Mouse (Mus musculus): ENCODE results near the gene Pld2. TPM values are rescaled to one million over a fixed set of nuclear protein-coding genes. Genes with fewer than 3 reads are reported as not detected.
A peak's percentile ranks its signal among the peaks of the same experiment; 100 is the strongest.

The Pld2 gene
- total and polyA plus RNA-seq, 3 experiments, result 0.15 to 0.39 TPM; not detected in 1

GRCm38 (mm10) chr11:70524782-70525181, 15.1 kb upstream of the Pld2 start:
- DNase-seq (ENCODE audit: low read depth, low spot score), result no peak
- TF ChIP-seq ZKSCAN1 (IDR thresholded peaks at IDR 0.05; ENCODE audit: low read depth, low read length), result no peak
- no peak for TF ChIP-seq SMC3 (IDR thresholded peaks at IDR 0.05; ENCODE audit: low read depth, low read length)
- TF ChIP-seq CHD1 (IDR thresholded peaks at IDR 0.05; ENCODE audit: low read depth, low read length), result no peak
- no peak for TF ChIP-seq CTCF (IDR thresholded peaks at IDR 0.05 in 2 of 3, conservative IDR thresholded peaks at IDR 0.05 in 1 of 3; ENCODE audit: control insufficient read depth in 1 of 3, insufficient read depth in 1 of 3, low read depth in 2 of 3, low read length in 3 of 3, poor library complexity in 1 of 3, severe bottlenecking in 1 of 3)
- no peak for TF ChIP-seq MYC (IDR thresholded peaks at IDR 0.05; ENCODE audit: low read depth, low read length)
- no peak for TF ChIP-seq ZC3H11A (IDR thresholded peaks at IDR 0.05; ENCODE audit: low read depth, low read length)
- Histone ChIP-seq H3K36me3 (ENCODE audit: control insufficient read depth in 1 of 2, insufficient read depth in 2 of 2, low read length in 2 of 2) (peaks cover 3 to 5% of the 10 kb centered on the region in 2 experiments; a peak in 3 of 4 replicates), H3K4me3 (ENCODE audit: control insufficient read depth in 1 of 2, insufficient read depth in 1 of 2, low read depth in 2 of 2, low read length in 2 of 2) (peak overlapping the region; percentile 45 to 53), H3K4me1 (ENCODE audit: control insufficient read depth in 1 of 2, insufficient read depth in 2 of 2, low read length in 2 of 2) (peaks cover 0 to 7% of the 10 kb centered on the region in 2 experiments; a peak in 1 of 4 replicates), H3K27ac (ENCODE audit: control insufficient read depth, low read depth, low read length) (peak overlapping the region; percentile 36; the same call in 1 of the 2 replicates), H3K9me3 (replicated peaks; ENCODE audit: insufficient read depth, low read length) (no peaks in the 10 kb centered on the region), H3K9ac (ENCODE audit: control insufficient read depth, low read depth, low read length, poor library complexity, severe bottlenecking) (peak overlapping the region; percentile 62), H3K27me3 (ENCODE audit: control insufficient read depth in 1 of 2, insufficient read depth in 2 of 2, low read length in 2 of 2) (no peaks in the 10 kb centered on the region), H3K79me2 (ENCODE audit: control insufficient read depth, insufficient read depth, low read length, poor library complexity) (peaks cover 13% of the 10 kb centered on the region)

GRCm38 (mm10) chr11:70525184-70525678, 14.6 kb upstream of the Pld2 start, which contains the start of gene Psmb6:
Gene Psmb6 (plus strand): TSS chr11:70525367.
- Histone ChIP-seq H3K9ac (ENCODE audit: control insufficient read depth, low read depth, low read length, poor library complexity, severe bottlenecking) (peak within 1 kb of the TSS; percentile 91), H3K4me3 (ENCODE audit: control insufficient read depth in 1 of 2, insufficient read depth in 1 of 2, low read depth in 2 of 2, low read length in 2 of 2) (peak within 1 kb of the TSS; percentile 87 to 89), H3K27ac (ENCODE audit: control insufficient read depth, low read depth, low read length) (peak within 1 kb of the TSS; percentile 59)
- TF ChIP-seq GATA1 (IDR thresholded peaks at IDR 0.05; ENCODE audit: low read depth, low read length) (no peak), USF1 (IDR thresholded peaks at IDR 0.05; ENCODE audit: low read depth, low read length) (no peak; the same call in 1 of the 2 replicates), RCOR1 (IDR thresholded peaks at IDR 0.05; ENCODE audit: low read depth, low read length) (0 out of 2 replicates have a peak, but pooled peaks have one; percentile 15), CHD1 (IDR thresholded peaks at IDR 0.05; ENCODE audit: low read depth, low read length) (peak; percentile 30; the same call in 1 of the 2 replicates), MXI1 (IDR thresholded peaks at IDR 0.05; ENCODE audit: low read depth, low read length) (peak; percentile 90), KAT2A (conservative IDR thresholded peaks at IDR 0.05; ENCODE audit: low read depth, low read length) (peak; percentile 98), MYC (IDR thresholded peaks at IDR 0.05; ENCODE audit: low read depth, low read length) (peak; percentile 74; the same call in 1 of the 2 replicates), SMC3 (IDR thresholded peaks at IDR 0.05; ENCODE audit: low read depth, low read length) (no peak), EP300 (IDR thresholded peaks at IDR 0.05; ENCODE audit: low read depth in 1 of 2, low read length in 2 of 2) (peak in 1 of 2 experiments; percentile 47; a peak in 1 of 4 replicates), ELF1 (IDR thresholded peaks at IDR 0.05; ENCODE audit: low read depth, low read length) (peak; percentile 93), ETS1 (IDR thresholded peaks at IDR 0.05; ENCODE audit: low read depth, low read length) (peak; percentile 56), ZKSCAN1 (IDR thresholded peaks at IDR 0.05; ENCODE audit: low read depth, low read length) (peak; percentile 81; the same call in 1 of the 2 replicates), CTCF (IDR thresholded peaks at IDR 0.05 in 2 of 3, conservative IDR thresholded peaks at IDR 0.05 in 1 of 3; ENCODE audit: control insufficient read depth in 1 of 3, insufficient read depth in 1 of 3, low read depth in 2 of 3, low read length in 3 of 3, poor library complexity in 1 of 3, severe bottlenecking in 1 of 3) (0 out of 6 replicates have a peak, but pooled peaks of 1 of the 3 experiments have one; percentile 1), JUND (IDR thresholded peaks at IDR 0.05; ENCODE audit: low read depth, low read length) (0 out of 2 replicates have a peak, but pooled peaks have one; percentile 9), HCFC1 (IDR thresholded peaks at IDR 0.05; ENCODE audit: low read depth, low read length) (peak; percentile 96), GABPA (IDR thresholded peaks at IDR 0.05; ENCODE audit: low read depth, low read length) (peak; percentile 81; the same call in 1 of the 2 replicates), TBP (IDR thresholded peaks at IDR 0.05; ENCODE audit: low read depth, low read length) (peak; percentile 88), POLR2AphosphoS2 (IDR thresholded peaks at IDR 0.05; ENCODE audit: low read length) (peak; percentile 96), NRF1 (IDR thresholded peaks at IDR 0.05; ENCODE audit: insufficient read depth, low read depth, low read length, poor library complexity, severe bottlenecking) (peak; percentile 32; the same call in 1 of the 2 replicates), POLR2A (IDR thresholded peaks at IDR 0.05; ENCODE audit: control insufficient read depth in 1 of 2, insufficient read depth in 1 of 2, low read depth in 1 of 2, low read length in 2 of 2, poor library complexity in 1 of 2) (peak; percentile 92 to 97), USF2 (IDR thresholded peaks at IDR 0.05; ENCODE audit: borderline replicate concordance in 1 of 2, insufficient read depth in 1 of 2, low read depth in 1 of 2, low read length in 2 of 2) (no peak), NELFE (IDR thresholded peaks at IDR 0.05; ENCODE audit: low read depth, low read length) (peak; percentile 93), MEF2A (IDR thresholded peaks at IDR 0.05; ENCODE audit: extremely low read depth, insufficient replicate concordance, low read depth, low read length, poor library complexity, severe bottlenecking) (0 out of 2 replicates have a peak, but pooled peaks have one; percentile 32), MAFK (IDR thresholded peaks at IDR 0.05; ENCODE audit: borderline replicate concordance, low read depth, low read length) (no peak; the same call in 1 of the 2 replicates), MYB (IDR thresholded peaks at IDR 0.05; ENCODE audit: low read depth, low read length) (peak; percentile 40; the same call in 1 of the 2 replicates), E2F4 (IDR thresholded peaks at IDR 0.05; ENCODE audit: borderline replicate concordance, low read depth, low read length) (no peak), ZNF384 (IDR thresholded peaks at IDR 0.05; ENCODE audit: low read depth, low read length) (peak; percentile 98)

More at GRCm38 (mm10) chr11:70525184-70525678, 14.6 kb upstream of the Pld2 start, which contains the start of gene Psmb6:
- Histone ChIP-seq H3K9me3 (replicated peaks; ENCODE audit: insufficient read depth, low read length) (no peaks in the 10 kb centered on the region), H3K79me2 (ENCODE audit: control insufficient read depth, insufficient read depth, low read length, poor library complexity) (peaks cover 13% of the 10 kb centered on the region), H3K27me3 (ENCODE audit: control insufficient read depth in 1 of 2, insufficient read depth in 2 of 2, low read length in 2 of 2) (no peaks in the 10 kb centered on the region), H3K4me1 (ENCODE audit: control insufficient read depth in 1 of 2, insufficient read depth in 2 of 2, low read length in 2 of 2) (peaks cover 0 to 7% of the 10 kb centered on the region in 2 experiments; a peak in 1 of 4 replicates), H3K36me3 (ENCODE audit: control insufficient read depth in 1 of 2, insufficient read depth in 2 of 2, low read length in 2 of 2) (peaks cover 3 to 5% of the 10 kb centered on the region in 2 experiments; a peak in 3 of 4 replicates)
- peak; percentile 100 for DNase-seq (ENCODE audit: low read depth, low spot score)

Data from MEL (cell line).